Mouse (Mus musculus) heart, adult 2 months (tissue): Measurements from ENCODE around the gene Prkar2a. TPM values are rescaled to one million over a fixed set of nuclear protein-coding genes. Genes with fewer than 3 reads are reported as not detected.

ENCODE experiments used
- DNase-seq, 2 experiments: peaks; one replicate each; pipeline ENCODE4 v3.0.0; 2021
- H3K27ac ChIP-seq: fragments of 200-600 bp; 2 replicates; pipeline ENCODE4 v1.8.1; 2022
- H3K27me3 ChIP-seq: fragments of 200-500 bp; 2 replicates; pipeline ENCODE4 v1.6.1; 2012; ENCODE audit warnings: mild to moderate bottlenecking, low read length, inconsistent platforms, mixed read lengths; ENCODE audit not compliant: control insufficient read depth, insufficient read depth
- H3K36me3 ChIP-seq: fragments of 200-500 bp; 2 replicates; pipeline ENCODE4 v1.6.1; 2012; ENCODE audit warnings: low read length, inconsistent platforms; ENCODE audit not compliant: control insufficient read depth, insufficient read depth
- H3K4me1 ChIP-seq: fragments of 200-500 bp; 2 replicates; pipeline ENCODE4 v1.6.1; 2011; ENCODE audit warnings: low read length; ENCODE audit not compliant: control insufficient read depth, insufficient read depth
- H3K4me3 ChIP-seq: fragments of 200-600 bp; 2 replicates; pipeline ENCODE4 v1.8.1; 2022
- H3K79me2 ChIP-seq: fragments of 200-500 bp; replicated peaks from 2 replicates; pipeline ENCODE4 v1.6.1; 2012; ENCODE audit warnings: mild to moderate bottlenecking, inconsistent platforms, low read length, moderate library complexity, mixed read lengths; ENCODE audit not compliant: control insufficient read depth, insufficient read depth
- H3K9ac ChIP-seq: fragments of 200-500 bp; 2 replicates; pipeline ENCODE4 v1.6.1; 2012; ENCODE audit warnings: low read depth, mild to moderate bottlenecking, control low read depth, inconsistent platforms, low read length, mixed read lengths
- CTCF ChIP-seq: fragments of 200-600 bp; IDR thresholded peaks from 2 replicates; pipeline ENCODE4 v1.8.1; 2022; ENCODE audit warnings: antibody characterized with exemption, mild to moderate bottlenecking, moderate library complexity
- EP300 ChIP-seq: fragments of 200-500 bp; IDR thresholded peaks from 2 replicates; pipeline ENCODE4 v1.6.1; 2011; ENCODE audit warnings: low read depth, low read length, control low read depth; ENCODE audit not compliant: insufficient read depth
- POLR2A ChIP-seq: fragments of 200-500 bp; IDR thresholded peaks from 2 replicates; pipeline ENCODE4 v1.6.1; 2011; ENCODE audit warnings: mild to moderate bottlenecking, low read depth, low read length, control low read depth; ENCODE audit not compliant: insufficient read depth
- WGBS: fragments of 180-500 bp; shearing (Covaris S2); methylation state at CpG from one replicate; pipeline ENCODE4 v1.1.7; 2018; 5-methylcytosine and 5-hydroxymethylcytosine counted together
- intact Hi-C: fragments of 180-260 bp; cut with DNase I; formaldehyde crosslinking; loops from one replicate; pipeline ENCODE4 v1.15.1; 2025
- polyA plus RNA-seq: library from polyadenylated mRNA; depleted of rRNA; stranded (reverse); fragments of >200 nt; gene quantifications from 2 replicates; pipeline ENCODE4 v1.2.3, GENCODE M21; 2012
- total RNA-seq, 2 experiments: library from RNA; stranded (reverse); gene quantifications; 2 replicates each; pipeline ENCODE4 v1.2.3; 2021

Prkar2a gene
- total and polyA plus RNA-seq, 3 experiments: 22.9 to 82.8 (median 78.8) TPM

DNA sequence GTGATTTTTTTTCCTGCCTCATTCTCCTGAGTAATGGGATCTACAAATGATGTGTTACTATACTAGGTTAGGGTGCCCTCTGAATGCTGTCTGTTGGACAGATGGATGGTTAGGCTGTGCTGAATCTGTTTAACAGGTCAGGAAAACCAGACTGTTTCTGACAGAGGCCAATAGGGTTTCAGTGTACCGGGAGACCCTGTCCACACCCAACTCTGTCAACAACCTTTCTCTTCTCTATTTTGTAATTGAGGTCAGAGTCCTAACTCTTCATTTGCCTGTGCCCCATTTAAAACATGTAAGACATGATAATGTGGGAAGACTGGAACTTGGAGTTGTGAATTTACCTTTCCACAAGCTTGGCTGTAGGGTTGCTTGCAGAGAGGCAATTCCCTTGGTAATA, 879 bp downstream of the Prkar2a start:
- no peak for TF ChIP-seq CTCF
- intact Hi-C loops: loop anchor here (5.0 kb wide), 1 partner anchor 43 kb away; the partner anchor contains the start of gene Arih2
- Histone ChIP-seq H3K4me3 (no peak overlapping the region), H3K27ac (no peak overlapping the region), H3K27me3 (no peaks in the 10 kb centered on the region), H3K36me3 (peaks cover 2% of the 10 kb centered on the region; the same call in 1 of the 2 replicates), H3K9ac (no peak overlapping the region), H3K4me1 (peaks cover 5% of the 10 kb centered on the region; the same call in 1 of the 2 replicates), H3K79me2 (no peaks in the 10 kb centered on the region)
- DNase-seq: no peak
- 87% methylated on average over 1 of the region's 1 CpGs for WGBS

- intact Hi-C loops: loop anchor here (5.0 kb wide), 1 partner anchor 44 kb away; the partner anchor contains the start of gene Arih2
- no peaks in the 10 kb centered on the region for H3K79me2 ChIP-seq
These were observed 1.8 kb downstream of the Prkar2a start for GRCm38 (mm10) chr9:108690914-108691313.

GRCm38 (mm10) chr9:108691371-108691770, 2.3 kb downstream of the Prkar2a start:
- peaks cover 2% of the 10 kb centered on the region; the same call in 1 of the 2 replicates for H3K36me3 ChIP-seq
- peak overlapping the region; percentile 72 for H3K9ac ChIP-seq
- intact Hi-C loops: loop anchor here (5.0 kb wide), 1 partner anchor 44 kb away; the partner anchor contains the start of gene Arih2
- peak; percentile 18 to 25 for DNase-seq
- H3K79me2 ChIP-seq: no peaks in the 10 kb centered on the region; the same call in 1 of the 2 replicates
- no peaks in the 10 kb centered on the region for H3K27me3 ChIP-seq
- H3K27ac ChIP-seq: peak overlapping the region; percentile 77
- TF ChIP-seq POLR2A (no peak), EP300 (no peak), CTCF (no peak)
- peak overlapping the region; percentile 93 for H3K4me3 ChIP-seq
- H3K4me1 ChIP-seq: peaks cover 5% of the 10 kb centered on the region; the same call in 1 of the 2 replicates
- WGBS: 58% methylated on average over 8 of the region's 8 CpGs

More at GRCm38 (mm10) chr9:108690914-108691313, 1.8 kb downstream of the Prkar2a start:
- Histone ChIP-seq H3K36me3 (peaks cover 2% of the 10 kb centered on the region; the same call in 1 of the 2 replicates), H3K27ac (no peak overlapping the region), H3K4me3 (no peak overlapping the region), H3K9ac (no peak overlapping the region), H3K4me1 (peaks cover 5% of the 10 kb centered on the region; the same call in 1 of the 2 replicates), H3K27me3 (no peaks in the 10 kb centered on the region)
- 89% methylated on average over 6 of the region's 6 CpGs for WGBS
- TF ChIP-seq CTCF (no peak), POLR2A (no peak), EP300 (no peak)
- no peak for DNase-seq

- Histone ChIP-seq H3K27ac (peak overlapping the region; percentile 77), H3K79me2 (no peaks in the 10 kb centered on the region; the same call in 1 of the 2 replicates), H3K4me3 (peak overlapping the region; percentile 93), H3K36me3 (peaks cover 2% of the 10 kb centered on the region; the same call in 1 of the 2 replicates), H3K9ac (peak overlapping the region; percentile 93), H3K27me3 (no peaks in the 10 kb centered on the region), H3K4me1 (peaks cover 5% of the 10 kb centered on the region; the same call in 1 of the 2 replicates)
- peak; percentile 92 to 94 for DNase-seq
- TF ChIP-seq EP300: no peak
- no peak for TF ChIP-seq CTCF
- TF ChIP-seq POLR2A: 0 out of 2 replicates have a peak, but pooled peaks have one; percentile 18
- WGBS: 3% methylated on average over 42 of the region's 42 CpGs
- intact Hi-C loops: loop anchor here (5.0 kb wide), 1 partner anchor 45 kb away; the partner anchor contains the start of gene Arih2
These were observed 2.7 kb downstream of the Prkar2a start for GRCm38 (mm10) chr9:108691846-108692225.

- peak; percentile 39 for TF ChIP-seq CTCF
- no peak for TF ChIP-seq POLR2A
- under 1% methylated on average over 92 of the region's 92 CpGs for WGBS
- peaks cover 5% of the 10 kb centered on the region; the same call in 1 of the 2 replicates for H3K4me1 ChIP-seq
These were observed 3.3 kb downstream of the Prkar2a start for GRCm38 (mm10) chr9:108692226-108693041.

GRCm38 (mm10) chr9:108693946-108694345, 4.8 kb downstream of the Prkar2a start:
- Histone ChIP-seq H3K27ac (no peak overlapping the region), H3K4me1 (peaks cover 5% of the 10 kb centered on the region; the same call in 1 of the 2 replicates), H3K36me3 (peaks cover 2% of the 10 kb centered on the region; the same call in 1 of the 2 replicates), H3K79me2 (peaks cover 3% of the 10 kb centered on the region), H3K4me3 (no peak overlapping the region; the same call in 1 of the 2 replicates), H3K27me3 (no peaks in the 10 kb centered on the region), H3K9ac (no peak overlapping the region)
- TF ChIP-seq CTCF: no peak
- no peak for TF ChIP-seq EP300
- no peak for TF ChIP-seq POLR2A
- intact Hi-C loops: loop anchor here (5.0 kb wide), 1 partner anchor 47 kb away; the partner anchor contains the start of gene Arih2
- DNase-seq: no peak
- 86% methylated on average over 4 of the region's 4 CpGs for WGBS

More at GRCm38 (mm10) chr9:108692226-108693041, 3.3 kb downstream of the Prkar2a start:
- Histone ChIP-seq H3K9ac (peak overlapping the region; percentile 93), H3K27ac (peak overlapping the region; percentile 66), H3K4me3 (peak overlapping the region; percentile 93), H3K79me2 (no peaks in the 10 kb centered on the region; the same call in 1 of the 2 replicates), H3K36me3 (peaks cover 2% of the 10 kb centered on the region; the same call in 1 of the 2 replicates), H3K27me3 (no peaks in the 10 kb centered on the region)
- intact Hi-C loops: loop anchor here (5.0 kb wide), 1 partner anchor 45 kb away; the partner anchor contains the start of gene Arih2
- peak; percentile 67 to 77 for DNase-seq
